Mouse (Mus musculus) embryonic facial prominence, embryonic 11.5 days (tissue): ENCODE results near the gene Gli1. TPM values are rescaled to one million over a fixed set of nuclear protein-coding genes. Genes with fewer than 3 reads are reported as not detected.

ENCODE experiments used
- ATAC-seq: fragments of 200-750 bp; cut with Nextera tagmentation; replicated peaks from 2 replicates; pipeline ENCODE4 v1.8.0; 2017; ENCODE audit warnings: low read depth; ENCODE audit not compliant: insufficient number of reproducible peaks, low FRiP score, low TSS enrichment
- DNase-seq: peaks from one replicate; pipeline ENCODE4 v3.0.0-alpha.2; 2015; ENCODE audit warnings: low spot score
- H3K27ac ChIP-seq: fragments of 300-500 bp; sonication (generic); replicated peaks from 2 replicates; pipeline ENCODE4 v1.5.1; 2014; ENCODE audit warnings: mild to moderate bottlenecking, low read depth, low read length, control low read depth
- H3K27me3 ChIP-seq: fragments of 300-500 bp; sonication (generic); 2 replicates; pipeline ENCODE4 v1.6.1; 2014; ENCODE audit warnings: mild to moderate bottlenecking, low read length, moderate library complexity, mixed read lengths; ENCODE audit not compliant: control insufficient read depth, insufficient read depth
- H3K36me3 ChIP-seq: fragments of 300-500 bp; sonication (generic); replicated peaks from 2 replicates; pipeline ENCODE4 v1.6.1; 2014; ENCODE audit warnings: low read depth, mild to moderate bottlenecking, low read length, moderate library complexity, mixed read lengths; ENCODE audit not compliant: control insufficient read depth, insufficient read depth
- H3K4me1 ChIP-seq: fragments of 300-500 bp; sonication (generic); 2 replicates; pipeline ENCODE4 v1.6.1; 2014; ENCODE audit warnings: low read length, mixed read lengths; ENCODE audit not compliant: control insufficient read depth, insufficient read depth
- H3K4me2 ChIP-seq: fragments of 300-500 bp; sonication (generic); 2 replicates; pipeline ENCODE4 v1.6.1; 2014; ENCODE audit warnings: low read depth, mild to moderate bottlenecking, control low read depth, low read length, moderate library complexity
- H3K4me3 ChIP-seq: fragments of 300-500 bp; sonication (generic); 2 replicates; pipeline ENCODE4 v1.5.1; 2014; ENCODE audit warnings: low read depth, low read length, control low read depth
- H3K9ac ChIP-seq: fragments of 300-500 bp; sonication (generic); replicated peaks from 2 replicates; pipeline ENCODE4 v1.6.1; 2014; ENCODE audit warnings: mild to moderate bottlenecking, control low read depth, low read length
- H3K9me3 ChIP-seq: fragments of 300-500 bp; sonication (generic); replicated peaks from 2 replicates; pipeline ENCODE4 v1.6.1; 2016; ENCODE audit warnings: mild to moderate bottlenecking, low read length, inconsistent platforms, mixed read lengths; ENCODE audit not compliant: control insufficient read depth
- WGBS: fragments of 180-500 bp; shearing (Covaris S2); extraction: QIAGEN DNeasy Blood & Tissue Kit; methylation state at CpG from one replicate; pipeline ENCODE4 v1.1.7; 2014; 5-methylcytosine and 5-hydroxymethylcytosine counted together
- polyA plus RNA-seq: library from polyadenylated mRNA; unstranded; fragments of >200 nt; fragmentation: Nextera tagmentation; extraction: Ambion mirVana; gene quantifications from 2 replicates; pipeline ENCODE4 v1.2.1, GENCODE M21; 2014

Gli1 gene
- polyA plus RNA-seq, 1 experiment from 2014 or later = 7.1 TPM

DNA sequence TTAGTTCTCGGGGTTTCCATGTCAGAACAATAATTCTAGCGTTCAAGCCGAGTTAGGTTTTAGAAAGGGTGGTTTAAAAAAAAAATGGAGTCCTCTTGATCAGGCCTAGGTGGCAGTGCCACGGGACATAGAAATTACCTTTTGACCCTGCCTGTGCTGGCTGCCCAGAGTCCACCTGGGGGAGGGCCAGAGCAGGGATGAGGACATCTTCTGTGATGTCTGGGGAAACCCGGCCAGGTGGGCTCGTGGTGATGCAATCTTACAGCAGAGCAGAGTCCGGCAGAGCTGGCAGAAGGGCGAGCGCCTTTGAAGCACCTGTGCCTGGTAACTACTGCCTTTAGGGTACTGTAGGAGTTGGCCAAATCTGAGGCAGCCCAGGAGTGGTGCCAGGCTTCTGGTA, 10.4 kb upstream of the Gli1 start:
- DNase-seq (no peak), ATAC-seq (no peak)
- Histone ChIP-seq H3K9me3 (no peaks in the 10 kb centered on the region), H3K9ac (no peak overlapping the region), H3K27me3 (no peaks in the 10 kb centered on the region), H3K4me1 (no peaks in the 10 kb centered on the region), H3K4me3 (no peak overlapping the region), H3K4me2 (no peak overlapping the region), H3K27ac (no peak overlapping the region), H3K36me3 (no peaks in the 10 kb centered on the region)
- WGBS = 86% methylated on average over 9 of the region's 9 CpGs

DNA sequence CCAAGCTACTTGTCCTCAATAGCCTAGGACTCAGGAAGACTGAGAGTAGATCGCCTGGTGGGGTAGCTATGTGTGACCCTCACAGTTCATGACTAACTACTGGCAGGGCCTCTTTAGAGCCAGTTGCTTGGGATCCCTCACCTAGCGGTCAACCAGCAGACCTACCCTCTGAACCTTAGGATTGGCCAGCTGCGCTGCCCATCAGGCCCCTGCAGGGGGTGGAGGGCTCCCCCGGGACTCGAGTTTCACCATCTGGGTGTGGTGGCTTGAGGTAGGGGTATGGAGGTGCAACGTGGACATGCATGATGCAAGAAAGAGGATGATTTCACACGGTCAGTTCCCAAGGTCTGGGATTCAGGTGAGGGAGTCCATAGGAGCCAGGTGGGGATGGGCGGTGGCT, 9.9 kb upstream of the Gli1 start:
- Histone ChIP-seq H3K4me1 (no peaks in the 10 kb centered on the region), H3K9me3 (no peaks in the 10 kb centered on the region), H3K36me3 (no peaks in the 10 kb centered on the region), H3K27me3 (no peaks in the 10 kb centered on the region), H3K4me2 (no peak overlapping the region), H3K27ac (no peak overlapping the region), H3K4me3 (no peak overlapping the region), H3K9ac (no peak overlapping the region)
- 66% methylated on average over 8 of the region's 8 CpGs for WGBS
- DNase-seq (no peak), ATAC-seq (no peak)

DNA sequence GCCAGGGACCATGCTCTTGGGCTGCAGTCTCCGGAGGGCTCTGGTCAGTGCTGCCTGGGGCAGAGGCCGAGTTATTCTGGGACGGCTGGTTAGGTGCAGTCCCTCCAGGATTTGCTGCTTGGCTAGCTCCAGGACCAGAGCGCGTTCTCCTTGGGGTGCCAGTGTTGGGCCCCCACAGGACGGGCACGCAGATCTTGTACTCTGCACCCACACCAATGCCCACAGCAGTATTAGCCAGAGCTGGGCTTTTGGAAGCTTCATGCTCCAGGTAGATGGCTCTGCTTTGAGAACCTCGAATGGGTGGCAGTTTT, 9.5 kb upstream of the Gli1 start:
- Histone ChIP-seq H3K4me3 (no peak overlapping the region), H3K36me3 (no peaks in the 10 kb centered on the region), H3K27ac (no peak overlapping the region), H3K4me2 (no peak overlapping the region), H3K9me3 (no peaks in the 10 kb centered on the region), H3K27me3 (no peaks in the 10 kb centered on the region), H3K9ac (no peak overlapping the region; the same call in 1 of the 2 replicates), H3K4me1 (no peaks in the 10 kb centered on the region)
- no peak; the same call in 1 of the 2 replicates for ATAC-seq
- WGBS = 81% methylated on average over 8 of the region's 8 CpGs
- DNase-seq = no peak

DNA sequence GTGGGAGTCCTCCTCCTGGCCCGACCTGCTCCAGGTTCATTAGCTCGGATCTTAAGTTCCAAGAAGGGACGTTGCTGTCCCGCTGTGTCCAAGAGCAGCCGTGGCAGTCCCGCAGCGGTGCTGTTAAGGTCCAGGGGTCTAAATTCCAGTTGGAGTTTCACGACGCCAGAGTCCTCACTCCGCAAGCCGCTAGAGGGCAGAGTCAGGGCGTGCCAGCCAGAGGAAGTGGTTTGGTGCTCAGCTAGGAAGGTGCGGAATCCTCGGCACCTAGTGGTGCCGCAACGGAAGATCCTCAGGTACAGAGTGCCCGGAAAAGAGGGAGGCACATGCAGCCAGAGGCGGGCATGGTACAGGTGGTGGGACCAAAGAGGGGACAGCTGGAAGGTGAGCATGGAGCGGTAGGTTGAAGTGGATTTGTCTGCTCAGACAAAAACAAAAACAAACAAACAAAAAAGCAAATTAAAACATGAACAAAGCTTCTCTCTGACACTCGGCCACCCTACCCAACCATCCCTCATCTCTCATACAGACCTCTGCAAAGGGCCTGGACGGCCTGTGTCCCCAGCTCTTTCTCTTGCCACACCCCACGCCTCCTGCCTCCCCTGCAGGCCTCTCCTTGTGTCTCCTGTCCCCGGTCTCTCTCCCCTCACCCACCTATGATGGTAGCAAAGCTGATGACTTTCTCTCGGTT, 9.0 kb upstream of the Gli1 start:
- Histone ChIP-seq H3K9me3 (no peaks in the 10 kb centered on the region), H3K27ac (no peak overlapping the region), H3K4me3 (no peak overlapping the region), H3K27me3 (no peaks in the 10 kb centered on the region), H3K4me2 (peak overlapping the region; percentile 43), H3K9ac (peak overlapping the region; percentile 53), H3K4me1 (no peaks in the 10 kb centered on the region), H3K36me3 (no peaks in the 10 kb centered on the region)
- DNase-seq = peak; percentile 88
- 9% methylated on average over 23 of the region's 24 CpGs for WGBS
- ATAC-seq = peak; percentile 69

DNA sequence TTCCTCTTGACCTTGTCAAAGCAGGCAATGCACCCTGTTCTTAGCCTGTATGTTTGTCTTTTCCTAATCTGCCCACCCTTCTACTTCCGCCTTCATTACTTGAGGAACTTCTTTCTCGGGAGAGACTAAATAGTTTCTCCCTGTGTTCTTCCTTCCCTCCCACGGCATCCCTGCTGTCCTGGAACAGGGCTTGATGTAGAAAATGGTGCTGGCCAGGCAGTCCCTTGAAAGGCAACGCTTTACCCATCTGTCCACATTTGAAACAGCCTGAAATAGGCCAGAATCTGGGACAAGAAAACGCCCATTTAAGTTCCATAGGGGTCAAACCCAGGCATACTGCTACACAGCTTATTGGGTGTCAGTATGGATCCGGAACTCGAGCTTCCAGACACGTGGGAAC, 8.0 kb upstream of the Gli1 start:
- Histone ChIP-seq H3K9ac (no peak overlapping the region), H3K4me3 (no peak overlapping the region), H3K4me2 (no peak overlapping the region), H3K27ac (no peak overlapping the region), H3K4me1 (no peaks in the 10 kb centered on the region), H3K27me3 (no peaks in the 10 kb centered on the region), H3K36me3 (no peaks in the 10 kb centered on the region), H3K9me3 (no peaks in the 10 kb centered on the region)
- ATAC-seq = no peak
- no peak for DNase-seq
- WGBS = 78% methylated on average over 8 of the region's 8 CpGs

DNA sequence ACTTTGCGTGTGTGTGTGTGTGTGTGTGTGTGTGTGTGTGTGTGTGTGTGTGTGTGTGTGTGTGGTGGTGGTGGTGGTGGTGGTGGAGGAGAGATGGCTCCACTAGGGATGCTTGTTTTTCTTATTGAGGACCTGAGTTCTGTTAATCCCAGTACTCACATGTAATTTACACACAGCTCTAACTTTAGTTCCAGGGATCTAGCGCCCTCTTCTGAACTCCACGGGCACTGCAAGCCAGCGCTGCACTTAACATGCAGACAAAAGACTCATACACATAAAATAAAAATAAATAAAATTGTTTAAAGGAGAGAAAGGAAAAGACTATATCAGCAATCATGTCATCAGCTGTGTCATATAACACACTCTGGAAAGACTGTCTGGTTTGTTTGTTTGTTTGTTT, 7.2 kb upstream of the Gli1 start:
- Histone ChIP-seq H3K9ac (no peak overlapping the region), H3K36me3 (no peaks in the 10 kb centered on the region), H3K27me3 (no peaks in the 10 kb centered on the region), H3K4me1 (no peaks in the 10 kb centered on the region), H3K27ac (no peak overlapping the region), H3K4me3 (no peak overlapping the region), H3K4me2 (no peak overlapping the region), H3K9me3 (no peaks in the 10 kb centered on the region)
- no peak for DNase-seq
- no peak for ATAC-seq
- WGBS = 70% methylated on average over 4 of the region's 4 CpGs

DNA sequence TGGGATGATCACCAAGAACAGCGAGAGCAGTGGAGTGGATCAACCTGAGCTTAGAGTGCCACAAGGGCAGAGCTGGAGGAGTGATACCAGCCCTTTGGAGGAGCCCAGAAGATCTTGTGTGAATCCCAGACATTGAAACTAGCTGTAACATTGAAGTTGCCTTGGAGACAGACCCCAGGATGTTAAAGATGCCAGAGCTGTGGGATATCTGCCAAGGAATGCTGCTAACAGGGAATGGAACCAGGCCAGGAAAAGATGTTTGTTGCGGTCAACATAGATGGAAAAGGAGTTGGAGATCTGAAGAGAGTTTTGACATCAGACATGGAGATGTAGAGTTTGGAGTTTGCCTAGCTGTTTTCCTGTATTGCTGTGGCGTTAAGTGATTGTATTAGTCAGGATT, 4.4 kb upstream of the Gli1 start:
- Histone ChIP-seq H3K4me1 (peaks cover 3% of the 10 kb centered on the region), H3K9me3 (no peaks in the 10 kb centered on the region), H3K4me2 (no peak overlapping the region), H3K9ac (no peak overlapping the region), H3K27ac (no peak overlapping the region), H3K36me3 (no peaks in the 10 kb centered on the region), H3K27me3 (no peaks in the 10 kb centered on the region), H3K4me3 (no peak overlapping the region)
- WGBS = 84% methylated on average over 3 of the region's 3 CpGs
- ATAC-seq = no peak
- DNase-seq = no peak

DNA sequence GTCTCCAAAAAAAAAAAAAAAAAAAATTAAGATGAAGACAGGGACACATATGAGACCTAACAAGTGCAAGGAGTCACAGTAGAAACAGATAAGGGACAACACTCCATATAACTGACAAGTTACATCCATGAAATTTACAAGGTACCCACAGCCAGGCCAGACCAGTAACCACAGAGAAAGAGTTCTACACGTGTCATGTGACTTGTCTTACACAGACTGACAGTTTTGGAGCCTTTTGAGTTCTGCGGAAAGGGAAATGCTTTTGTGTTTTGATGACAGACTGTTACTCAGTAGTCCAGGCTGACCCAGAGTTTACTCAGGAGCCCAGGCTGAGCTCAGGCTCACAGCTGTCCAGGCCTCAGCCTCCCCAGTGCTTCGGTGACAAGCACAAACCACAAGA, 1.3 kb upstream of the Gli1 start:
- no peak overlapping the region for H3K9ac ChIP-seq
- H3K9me3 ChIP-seq = no peaks in the 10 kb centered on the region
- H3K4me3 ChIP-seq = no peak overlapping the region
- no peaks in the 10 kb centered on the region for H3K36me3 ChIP-seq
- H3K4me2 ChIP-seq = no peak overlapping the region
- H3K4me1 ChIP-seq = peaks cover 3% of the 10 kb centered on the region
- ATAC-seq (no peak), DNase-seq (no peak)
- WGBS = 67% methylated on average over 3 of the region's 3 CpGs
- no peak overlapping the region for H3K27ac ChIP-seq
- no peaks in the 10 kb centered on the region for H3K27me3 ChIP-seq
